Mouse (Mus musculus) neural tube, embryonic 10.5 days (tissue): ENCODE data around the gene Lrrc73.
A peak's percentile ranks its signal among the peaks of the same experiment; 100 is the strongest.

Source experiments
- DNase-seq: peaks from one replicate; pipeline ENCODE4 v3.0.0-alpha.2; 2017; ENCODE audit warnings: low spot score; ENCODE audit errors: extremely low spot score

Lrrc73 gene

DNA sequence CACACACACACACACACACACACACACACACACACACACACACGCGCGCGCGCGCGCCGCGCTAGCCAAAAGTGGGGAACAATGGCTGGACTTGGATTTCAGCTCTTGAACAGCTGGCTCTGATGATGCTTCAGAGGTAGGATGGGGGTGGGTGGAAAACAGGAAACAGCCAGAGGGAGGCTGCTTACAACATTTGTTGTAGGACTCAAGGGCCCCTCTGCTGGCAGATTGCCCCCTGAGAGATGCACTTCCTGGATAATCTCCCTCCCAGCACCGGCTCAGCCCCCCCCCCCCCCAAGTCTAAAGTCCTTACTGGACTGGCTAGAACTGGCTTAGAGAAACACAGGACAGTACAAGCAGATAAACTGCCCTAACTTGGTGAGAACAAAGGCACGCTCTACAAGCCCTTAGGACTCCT lies 34.4 kb downstream of the Lrrc73 start:
- DNase-seq = peak; percentile 37

DNA sequence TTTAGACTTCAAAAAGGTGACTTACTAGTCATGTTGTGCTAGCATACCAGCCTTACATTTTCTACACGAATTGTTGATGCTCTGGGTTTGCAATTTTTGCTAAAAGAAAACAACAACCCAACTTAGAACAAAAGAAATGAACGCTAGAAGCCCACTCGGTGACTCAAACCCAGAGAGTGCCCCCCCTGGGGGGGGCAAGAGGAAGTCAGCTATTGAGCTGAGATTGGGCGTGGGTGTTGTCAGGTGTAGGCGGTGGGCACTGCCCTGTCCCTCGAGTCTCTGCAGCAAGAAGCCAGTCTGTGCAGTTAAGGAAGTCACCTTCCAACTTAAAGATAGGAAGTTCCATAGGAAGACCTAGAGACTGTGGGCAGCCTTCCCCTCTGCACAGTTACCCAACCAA lies 43.3 kb downstream of the Lrrc73 start:
- no peak for DNase-seq

DNA sequence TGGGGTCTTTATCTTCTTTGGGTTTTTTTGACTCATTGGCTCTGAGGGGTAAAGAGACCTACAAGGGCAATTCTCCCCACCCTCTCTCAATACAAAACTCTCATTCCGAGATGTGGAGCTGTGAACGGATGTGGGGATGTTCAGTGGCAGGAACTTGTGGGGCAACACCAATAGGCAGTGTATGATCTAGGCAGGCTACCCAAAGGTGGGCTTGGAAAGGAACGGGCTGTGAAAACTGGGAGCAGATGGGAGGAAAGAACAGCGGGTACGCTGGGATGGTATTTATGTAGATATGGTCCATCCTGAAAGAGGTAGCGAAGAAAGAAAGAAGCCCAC lies 43.7 kb downstream of the Lrrc73 start:
- DNase-seq = no peak

DNA sequence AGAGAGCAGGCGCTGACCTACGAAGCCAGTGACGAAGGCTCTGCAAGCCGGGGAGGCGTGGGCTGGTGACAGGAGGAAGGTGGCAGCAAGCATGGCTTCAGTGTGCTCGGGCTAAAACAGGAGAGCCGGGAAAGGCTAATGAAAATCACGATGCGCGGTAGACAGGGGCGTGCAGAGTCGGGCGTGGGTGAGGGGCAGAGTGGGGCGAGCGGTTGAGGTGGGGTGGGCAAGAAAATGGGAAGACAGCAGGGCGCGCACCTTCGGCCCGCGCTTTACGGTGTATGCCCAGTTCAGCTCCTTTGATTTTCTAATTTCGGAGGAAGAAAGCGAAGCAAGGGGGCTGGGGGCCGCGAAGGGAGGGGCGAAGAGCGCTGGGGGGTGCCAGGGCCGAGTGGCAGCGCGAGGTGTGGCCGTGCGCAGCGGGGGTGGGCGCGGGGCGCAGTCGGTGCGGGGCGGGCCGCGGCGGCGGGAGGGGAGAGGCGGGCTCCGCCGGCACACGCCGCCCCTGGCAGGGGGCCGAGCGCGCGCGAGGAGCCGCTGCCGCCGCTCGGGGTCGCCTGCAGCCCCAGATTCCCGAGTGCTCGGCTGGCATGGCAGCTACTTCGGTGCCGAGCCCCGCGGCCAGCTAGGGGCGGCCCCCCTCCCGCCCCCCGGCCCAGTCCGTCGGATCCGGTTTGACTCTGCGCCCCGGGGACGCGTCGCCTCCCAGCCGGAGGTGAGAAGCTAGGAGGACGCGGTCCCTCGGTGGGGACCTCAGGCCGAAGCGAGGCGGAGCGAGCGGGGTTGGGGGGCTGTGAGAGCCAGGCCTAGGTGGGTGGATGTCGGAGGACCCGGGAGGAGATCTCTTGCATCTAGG lies 44.3 kb downstream of the Lrrc73 start, which contains the start of gene Dlk2:
Gene Dlk2, plus strand, starts transcription at position 58 of the 856 bp plus-strand sequence.
- DNase-seq = peak; percentile 59

DNA sequence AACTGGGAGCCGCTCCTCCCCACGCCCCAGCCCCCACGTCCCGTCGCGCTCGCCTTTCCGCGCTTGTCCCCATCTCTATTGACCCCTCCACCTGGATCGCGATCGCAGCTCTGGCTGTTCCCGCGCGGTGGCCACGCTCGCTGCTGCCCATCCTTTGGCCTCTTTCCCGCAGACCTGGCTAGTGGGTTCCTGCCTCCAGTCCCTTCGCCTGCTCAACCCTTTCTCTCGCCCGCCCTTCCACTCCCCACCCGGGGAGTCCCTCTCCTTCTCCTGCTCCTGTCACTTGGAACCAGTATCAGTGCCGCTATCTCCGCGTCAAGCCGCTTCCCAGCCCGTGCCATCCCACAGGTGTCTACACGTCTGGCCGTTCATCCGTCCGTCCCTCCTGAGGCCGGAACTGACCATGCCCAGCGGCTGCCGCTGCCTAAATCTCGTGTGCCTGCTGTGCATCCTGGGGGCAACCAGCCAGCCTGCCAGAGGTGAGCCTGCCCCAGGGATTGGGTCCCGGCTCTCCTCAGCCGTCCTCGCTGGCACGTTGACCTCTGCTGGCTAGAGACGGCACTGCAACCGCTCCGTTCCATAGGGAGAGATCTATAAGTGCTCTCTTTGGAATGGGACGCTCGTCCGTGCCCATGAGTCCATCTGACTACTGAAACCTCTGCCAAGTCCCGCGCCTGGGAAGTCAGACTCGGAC lies 45.0 kb downstream of the Lrrc73 start:
- DNase-seq = peak; percentile 94

DNA sequence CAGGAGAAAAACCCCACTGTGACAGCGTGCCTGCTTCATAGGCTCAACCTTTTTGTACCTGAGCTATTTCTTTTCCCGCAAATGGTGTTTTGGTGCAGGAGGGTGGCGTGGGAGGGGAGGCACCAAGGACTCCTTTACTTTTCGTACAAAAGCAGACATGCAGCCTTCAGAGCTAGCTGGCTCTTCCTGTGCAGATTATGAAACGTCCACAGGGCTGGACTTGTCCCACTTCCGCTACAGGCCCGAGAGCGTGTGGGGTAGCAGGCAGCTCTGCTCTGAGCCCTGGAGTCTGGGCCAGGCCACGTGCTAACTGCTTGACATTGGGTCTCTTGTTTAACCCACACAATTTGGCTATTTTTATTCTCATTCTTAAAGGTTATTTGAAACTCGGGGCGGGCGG lies 48.6 kb downstream of the Lrrc73 start:
- no peak for DNase-seq

DNA sequence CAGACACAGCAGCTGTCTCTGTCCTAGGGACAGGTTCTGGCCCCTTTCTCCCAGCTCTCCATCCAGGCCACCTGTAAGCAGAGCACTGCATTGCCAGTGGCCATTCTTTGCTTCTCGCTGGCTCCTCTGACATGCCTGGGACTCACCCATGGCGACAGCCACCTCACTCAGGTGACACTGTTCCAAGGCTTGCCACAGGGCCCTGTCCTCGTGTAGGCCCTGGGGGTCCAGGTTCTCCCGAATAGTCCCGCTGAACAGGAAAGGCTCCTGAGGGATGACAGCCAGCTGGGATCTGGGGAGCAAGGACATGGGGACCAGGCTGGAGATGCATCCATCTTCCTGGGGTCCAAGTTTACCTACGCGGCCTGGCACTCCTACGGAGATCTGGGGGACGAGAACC lies 50.9 kb downstream of the Lrrc73 start:
- no peak for DNase-seq
